Mouse (Mus musculus) inflammation-experienced regulatory T-cells (primary cell): ENCODE results near the gene Leng1. TPM values are rescaled to one million over a fixed set of nuclear protein-coding genes. Genes with fewer than 3 reads are reported as not detected.

Experiments
- polyA plus RNA-seq, 2 experiments: library from polyadenylated mRNA; unstranded; fragments of 100-300 nt; shearing (Covaris generic); gene quantifications; one replicate each; pipeline ENCODE4 v1.2.1; 2017

Leng1 gene
- 10 to 100 TPM; 19.8 to 38.5 TPM for polyA plus RNA-seq

DNA sequence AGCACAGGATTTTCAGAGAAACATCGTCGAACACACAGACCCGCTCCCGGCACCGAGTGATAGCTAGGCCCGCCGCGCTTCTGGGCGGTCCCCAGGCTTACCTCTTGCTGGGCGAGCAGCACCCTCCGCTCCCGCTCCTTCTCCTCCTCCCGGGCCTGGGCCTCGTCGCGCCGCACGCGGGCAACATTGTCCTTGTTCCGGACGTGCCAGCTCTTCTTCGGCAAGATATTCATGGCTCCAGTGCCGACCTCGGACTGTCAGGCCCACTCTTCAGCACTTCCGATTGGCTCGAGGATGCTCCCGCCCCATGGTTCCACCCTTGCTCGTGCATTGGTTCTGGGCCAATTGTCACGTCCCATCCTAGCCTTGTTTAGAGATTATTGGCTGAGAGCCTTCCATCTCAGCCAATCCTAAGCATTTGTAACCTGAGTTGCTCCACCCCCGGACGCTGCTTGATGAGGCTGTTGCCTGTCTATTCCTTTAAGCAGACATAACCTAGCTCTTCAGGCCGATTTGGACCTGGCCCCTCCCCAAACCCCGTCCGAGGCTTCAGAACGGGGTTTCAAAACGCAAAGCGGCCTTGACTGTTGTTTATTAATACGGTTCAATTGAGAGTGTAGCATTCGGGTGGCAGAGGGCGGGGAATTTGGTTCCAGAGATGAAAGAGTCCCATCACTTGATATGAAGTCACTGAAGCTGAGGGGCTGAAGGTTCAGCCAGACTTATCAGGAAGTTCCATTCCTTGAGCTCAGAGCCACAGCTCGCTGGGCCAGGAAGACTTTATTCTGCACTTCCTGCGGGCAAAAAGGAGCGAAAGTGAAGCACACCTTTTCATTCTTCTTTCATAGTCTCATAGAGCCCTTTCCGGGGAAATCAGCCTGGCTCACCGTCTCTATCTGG, at the start of gene Leng1:
Gene Leng1 (minus strand): TSS at position 626 of the 900 bp plus-strand sequence.

DNA sequence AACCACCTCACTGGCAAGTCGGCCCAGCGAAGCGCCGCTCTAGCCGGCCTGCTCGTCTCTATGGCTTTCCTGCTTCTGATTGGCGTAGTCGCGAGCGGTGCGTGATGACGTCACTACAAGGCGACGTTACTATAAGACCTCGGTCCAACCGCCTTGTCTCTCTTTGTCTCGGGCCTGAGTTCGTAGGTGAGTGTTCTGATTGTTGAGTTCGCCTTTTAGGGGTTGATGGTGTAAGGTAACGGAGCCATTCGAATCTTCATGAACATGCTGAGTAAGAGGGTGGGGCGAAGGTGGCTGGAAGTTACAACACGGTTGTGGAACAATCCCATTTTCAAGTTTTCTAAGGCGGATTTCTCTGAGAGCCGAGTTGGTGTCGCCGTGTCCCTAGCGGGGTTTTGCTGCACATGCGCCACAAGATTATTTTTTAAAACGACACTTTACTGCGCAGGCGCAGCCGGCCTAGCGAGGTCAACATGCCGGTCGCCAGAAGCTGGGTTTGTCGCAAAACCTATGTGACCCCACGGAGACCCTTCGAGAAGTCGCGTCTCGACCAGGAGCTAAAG, 38.3 kb upstream of the Leng1 start, which contains the start of gene Rps9:
Gene Rps9 (plus strand): TSS at position 115 of the 563 bp plus-strand sequence.

GRCm38 (mm10) chr7:3692987-3693808, 27.6 kb upstream of the Leng1 start, which contains the start of gene Mboat7:
Mboat7 (minus strand) TSS chr7:3693523.

DNA sequence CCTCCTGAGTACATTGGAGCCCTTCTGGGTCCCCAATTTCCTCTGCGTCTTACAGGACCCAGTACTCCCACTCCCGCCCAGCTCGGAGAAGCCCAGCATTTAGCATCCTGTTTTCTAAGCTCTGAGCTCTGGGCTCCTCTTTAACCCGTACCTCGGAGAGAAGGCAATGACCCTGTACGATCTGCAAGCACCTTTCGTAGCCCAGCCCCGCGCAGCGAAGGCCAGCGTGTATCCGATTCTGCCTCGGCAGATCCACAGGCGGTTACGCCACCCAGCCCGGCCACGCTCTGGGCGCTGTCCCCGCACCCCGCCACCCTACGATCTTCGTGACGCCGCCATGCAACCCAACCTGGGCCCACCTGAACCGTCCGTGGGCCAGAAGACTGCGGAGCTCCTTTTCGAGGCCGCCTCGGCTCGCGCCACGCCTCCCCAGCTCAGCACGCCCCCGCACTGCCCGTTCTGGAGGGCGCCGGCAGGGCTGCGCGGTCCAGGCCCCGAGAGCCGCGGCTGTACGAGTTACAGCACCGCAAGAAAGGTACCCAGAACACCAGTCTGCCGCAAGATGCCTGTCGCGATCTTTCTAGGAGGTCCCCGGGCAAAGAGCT, 26.8 kb upstream of the Leng1 start, which contains the start of gene Tsen34:
Gene Tsen34 (plus strand): TSS at position 482 of the 605 bp plus-strand sequence.

GRCm38 (mm10) chr7:3677342-3677741, 11.7 kb upstream of the Leng1 start, which contains the start of gene Tmc4:
Tmc4 (minus strand) TSS chr7:3677553.

DNA sequence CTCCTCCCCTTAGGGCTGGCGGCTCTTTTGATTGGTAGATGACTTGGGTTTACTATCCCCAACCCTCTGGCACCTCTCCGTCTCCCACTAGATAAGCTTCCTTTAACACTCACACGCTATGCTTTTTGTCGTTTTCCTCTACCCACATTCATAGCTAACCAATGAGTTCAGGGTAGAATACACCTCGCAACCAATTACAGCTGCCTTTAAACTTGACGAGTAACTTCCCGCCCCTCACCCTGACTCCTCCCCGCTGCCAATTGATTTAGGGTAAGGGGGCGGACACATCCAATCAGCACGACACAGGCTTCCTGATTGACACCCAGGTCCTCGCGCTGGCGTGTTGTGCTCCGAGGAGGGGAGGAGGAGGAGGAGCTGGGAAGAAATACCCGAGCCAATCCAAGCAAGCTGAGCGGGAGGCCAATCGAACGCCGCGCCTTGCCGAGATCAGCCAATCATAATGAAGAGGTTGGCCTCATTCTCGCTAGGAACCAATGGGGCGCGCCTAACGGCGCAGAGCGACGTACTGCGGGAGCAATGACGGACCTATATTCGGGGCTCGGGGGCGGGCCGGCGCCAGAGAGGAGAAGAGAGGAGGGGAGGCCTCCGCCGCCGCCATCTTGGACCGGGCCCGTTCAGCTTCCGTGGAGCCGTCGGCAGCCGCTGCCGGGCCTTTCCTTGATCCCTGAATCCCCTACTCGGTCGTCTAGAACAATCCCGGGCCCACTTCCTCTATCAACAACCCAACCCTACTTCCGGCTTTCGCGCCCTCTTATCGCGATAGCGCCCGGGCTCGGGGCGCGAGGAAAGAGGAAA, 20.8 kb downstream of the Leng1 start, which contains the start of gene Cnot3:
Gene Cnot3 (plus strand): TSS at position 597 of the 816 bp plus-strand sequence.

DNA sequence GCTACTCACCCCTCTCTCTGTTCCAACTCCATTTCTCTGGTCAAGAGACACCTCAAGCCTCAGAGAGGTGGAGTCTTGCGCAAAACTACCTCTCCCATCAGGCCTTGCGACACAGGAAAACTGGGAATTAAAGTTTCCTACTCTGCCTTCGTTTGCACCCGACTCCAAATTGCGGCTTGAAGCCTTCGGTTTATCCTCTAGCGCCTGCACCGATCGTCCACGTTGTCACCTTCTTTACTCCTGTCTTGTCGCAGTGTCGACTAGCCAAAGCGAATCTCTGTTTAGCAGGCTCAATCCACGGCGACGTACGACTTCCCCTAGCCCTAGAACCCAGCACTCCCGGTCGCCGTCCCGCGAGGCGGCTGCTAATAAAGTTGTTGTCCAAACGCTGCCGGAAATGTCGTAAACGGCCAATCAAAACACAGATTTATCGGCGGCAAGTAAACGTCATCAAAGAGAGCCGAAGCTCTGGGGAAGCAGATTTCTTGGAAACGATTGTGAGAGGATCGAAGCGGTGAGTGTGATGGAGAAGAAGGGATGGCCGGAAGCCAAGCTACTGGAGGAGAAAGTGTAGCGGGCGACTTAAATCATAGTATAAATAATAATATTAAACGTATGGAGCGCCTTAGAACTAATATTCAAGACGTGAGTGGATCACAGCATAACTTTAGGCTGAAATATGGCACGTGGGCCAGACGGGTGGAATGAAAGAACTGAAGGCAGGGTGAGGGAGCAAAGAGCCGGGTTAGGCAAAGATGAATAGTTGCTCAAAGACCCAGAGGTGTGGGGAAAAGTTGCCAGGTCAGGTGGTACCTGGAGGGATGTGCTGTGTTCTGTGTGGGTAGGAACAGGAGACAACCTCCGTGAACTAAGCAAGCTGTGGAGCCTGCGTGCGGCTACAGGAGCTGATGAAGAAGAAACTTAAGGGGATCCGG, 35.8 kb downstream of the Leng1 start, which contains the start of the genes Tfpt and Prpf31:
Gene Tfpt (minus strand): TSS at position 387 of the 935 bp plus-strand sequence.
Gene Prpf31 (plus strand): TSS at position 443 of the 935 bp plus-strand sequence.

GRCm38 (mm10) chr7:3617242-3617995, 48.2 kb downstream of the Leng1 start, which contains the start of gene Ndufa3:
Ndufa3 (plus strand) TSS chr7:3617373.

DNA sequence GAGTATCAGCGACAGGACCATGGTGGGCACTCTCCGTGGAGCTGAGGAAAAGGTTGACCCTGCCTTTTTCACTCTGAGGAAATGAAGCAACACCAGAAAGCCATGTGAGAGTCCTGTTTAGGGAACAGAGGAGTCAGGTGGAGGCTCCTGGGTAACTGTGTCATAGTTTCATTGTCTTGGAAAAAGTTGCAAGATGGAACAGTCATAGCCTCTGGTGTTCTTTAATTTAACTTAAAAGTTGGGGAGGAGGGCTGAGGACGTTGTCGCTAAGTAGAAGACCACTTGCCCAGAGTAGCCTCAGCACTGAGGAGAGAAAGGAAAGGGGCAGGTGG, 49.6 kb downstream of the Leng1 start, which contains the start of gene Oscar:
Gene Oscar (minus strand): TSS at position 101 of the 332 bp plus-strand sequence.

Other genes starting within 250 kb of the Leng1 start
- under 1 TPM in 1 of 2 experiments, not detected in 1; 0.38 TPM for gene Cacng6, start 241.6 kb downstream of the Leng1 start, polyA plus RNA-seq
- 1 to 10 TPM in 1 of 2 experiments, under 1 TPM in 1; 0.13 to 1.5 TPM for gene Tarm1, start 163.2 kb downstream of the Leng1 start, polyA plus RNA-seq
- gene Oscar, start 49.7 kb downstream of the Leng1 start, polyA plus RNA-seq: under 1 TPM in 1 of 2 experiments, not detected in 1; 0.72 TPM
- gene Ndufa3, start 48.5 kb downstream of the Leng1 start, polyA plus RNA-seq: 100 to 1,000 TPM; 427 to 462 TPM
- gene Tfpt, start 35.9 kb downstream of the Leng1 start, polyA plus RNA-seq: 10 to 100 TPM; 43.8 to 60.9 TPM
- 10 to 100 TPM; 76.7 to 83.1 TPM for gene Prpf31, start 35.9 kb downstream of the Leng1 start, polyA plus RNA-seq
- 100 to 1,000 TPM; 101 to 115 TPM for gene Cnot3, start 20.6 kb downstream of the Leng1 start, polyA plus RNA-seq
- 1 to 10 TPM; 5.4 to 5.6 TPM for gene Tmc4, start 11.7 kb upstream of the Leng1 start, polyA plus RNA-seq
- 10 to 100 TPM; 29.2 to 41.8 TPM for gene Tsen34, start 27.0 kb upstream of the Leng1 start, polyA plus RNA-seq
- gene Mboat7, start 27.7 kb upstream of the Leng1 start, polyA plus RNA-seq: 10 to 100 TPM; 66.0 to 73.7 TPM
- gene Rps9, start 38.2 kb upstream of the Leng1 start, polyA plus RNA-seq: 1,000 to 10,000 TPM; 1,569 to 1,712 TPM
- 1 to 10 TPM in 1 of 2 experiments, under 1 TPM in 1; 0.65 to 4.7 TPM for gene Pirb, start 54.6 kb upstream of the Leng1 start, polyA plus RNA-seq
- under 1 TPM; 0.22 to 0.98 TPM for gene Gm15448, start 159.8 kb upstream of the Leng1 start, polyA plus RNA-seq
- 1 to 10 TPM in 1 of 2 experiments, under 1 TPM in 1; 0.16 to 1.8 TPM for gene Pira2, start 179.2 kb upstream of the Leng1 start, polyA plus RNA-seq
- gene Gm14548, start 232.3 kb upstream of the Leng1 start, polyA plus RNA-seq: 1 to 10 TPM in 1 of 2 experiments, under 1 TPM in 1; 0.08 to 2.8 TPM
- gene Lilra6, start 249.7 kb upstream of the Leng1 start, polyA plus RNA-seq: 1 to 10 TPM in 1 of 2 experiments, under 1 TPM in 1; 0.33 to 2.1 TPM